Mouse (Mus musculus) cerebellum, postnatal 4 days (tissue): Measurements from ENCODE around the gene Col23a1.

ENCODE experiments used
- DNase-seq, 2 experiments: peaks; one replicate each; pipeline ENCODE4 v3.0.0; 2022; ENCODE audit warnings: low spot score in 2 of 2, mixed read lengths in 1 of 2

The Col23a1 gene

DNA sequence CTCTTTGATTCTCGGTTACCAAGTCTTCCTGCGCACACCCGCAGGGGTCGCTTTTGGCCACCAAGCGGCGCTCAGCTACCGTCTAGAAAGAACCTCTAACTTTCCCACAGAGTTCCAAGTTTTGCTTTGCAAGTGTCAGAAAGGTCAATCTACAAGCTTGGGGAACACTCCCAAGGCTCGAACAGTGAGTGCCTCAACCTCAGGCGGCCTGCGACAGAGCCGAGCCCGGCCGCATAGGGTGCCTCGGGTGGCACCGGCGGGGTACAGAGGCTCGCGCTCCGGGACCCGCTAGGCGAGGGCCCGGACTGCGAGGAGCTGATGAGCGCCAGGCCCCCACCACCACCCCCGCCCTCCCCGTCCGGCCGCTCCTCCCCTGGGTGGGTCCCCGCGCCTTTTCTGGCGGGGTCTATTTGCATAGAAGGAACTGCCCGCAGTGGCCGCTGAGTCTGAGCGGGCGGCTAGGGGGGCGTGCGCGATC lies at the start of gene Col23a1:
Gene Col23a1 (plus strand): TSS at position 357 of the 478 bp plus-strand sequence.
- DNase-seq = peak; percentile 64 to 73

DNA sequence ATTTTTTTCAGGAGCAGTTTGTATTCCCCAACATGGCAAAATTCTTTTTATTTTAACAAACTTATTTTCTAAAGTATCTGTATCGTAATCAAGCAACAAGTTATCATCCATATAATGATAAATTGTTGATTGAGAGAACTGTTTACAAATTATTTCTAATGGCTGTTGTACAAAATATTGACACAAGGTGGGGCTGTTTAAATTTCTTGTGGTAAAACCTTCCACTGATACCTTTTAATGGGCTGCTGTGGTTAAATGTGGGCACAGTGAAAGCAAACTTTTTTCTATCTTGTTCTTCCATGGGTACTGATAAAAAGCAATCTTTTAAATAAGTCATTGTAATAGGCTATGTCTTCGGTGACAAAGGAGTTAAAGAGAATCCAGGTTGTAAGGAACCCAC lies 46.8 kb upstream of the Col23a1 start:
- DNase-seq = no peak

DNA sequence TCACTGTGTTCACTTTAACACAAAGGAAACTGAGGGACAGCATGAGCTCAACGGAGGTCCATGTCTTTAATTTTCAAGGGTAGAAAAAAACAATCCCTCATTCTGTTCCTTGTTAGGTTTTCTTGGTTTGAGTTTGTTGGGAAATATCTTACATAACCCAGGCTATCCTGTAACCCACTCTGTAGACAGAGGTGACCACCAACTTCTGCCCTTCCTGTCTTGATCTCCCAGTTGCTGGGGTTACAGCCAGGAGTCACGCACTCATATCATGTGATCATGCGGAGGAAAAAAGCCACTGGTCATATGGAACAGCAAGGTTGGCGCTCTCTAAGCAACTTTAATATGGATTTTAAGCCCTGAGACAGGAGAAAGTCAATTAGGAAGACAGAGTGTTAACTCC lies 32.7 kb upstream of the Col23a1 start:
- no peak for DNase-seq

DNA sequence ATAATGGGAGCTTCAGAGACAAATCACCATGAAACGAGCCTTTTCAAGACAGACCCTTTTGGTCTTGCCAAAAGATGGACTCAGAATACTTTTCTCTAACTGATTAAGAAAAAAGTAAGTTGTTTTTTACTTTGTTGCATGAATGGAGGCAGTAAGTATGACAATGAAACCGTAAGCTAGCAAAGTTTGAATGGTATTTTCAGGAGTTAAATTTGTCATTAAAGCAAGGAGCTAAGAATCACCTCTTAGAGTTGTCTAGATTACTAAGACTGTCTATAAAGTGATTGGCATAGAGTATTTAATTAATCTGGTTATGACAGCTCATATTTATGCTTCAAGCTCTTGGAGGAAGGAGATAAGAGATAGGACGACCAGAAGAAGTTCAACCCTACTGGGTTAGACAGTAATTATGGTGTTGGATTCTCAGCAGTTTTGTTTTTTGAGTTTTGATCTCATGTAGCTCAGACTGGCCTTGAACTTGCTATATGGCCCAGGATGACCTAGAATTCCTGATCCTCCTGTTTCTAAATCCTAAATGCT lies 28.0 kb upstream of the Col23a1 start, which contains the start of gene Clk4:
Gene Clk4 (plus strand): TSS at position 51 of the 540 bp plus-strand sequence.
- DNase-seq = no peak

DNA sequence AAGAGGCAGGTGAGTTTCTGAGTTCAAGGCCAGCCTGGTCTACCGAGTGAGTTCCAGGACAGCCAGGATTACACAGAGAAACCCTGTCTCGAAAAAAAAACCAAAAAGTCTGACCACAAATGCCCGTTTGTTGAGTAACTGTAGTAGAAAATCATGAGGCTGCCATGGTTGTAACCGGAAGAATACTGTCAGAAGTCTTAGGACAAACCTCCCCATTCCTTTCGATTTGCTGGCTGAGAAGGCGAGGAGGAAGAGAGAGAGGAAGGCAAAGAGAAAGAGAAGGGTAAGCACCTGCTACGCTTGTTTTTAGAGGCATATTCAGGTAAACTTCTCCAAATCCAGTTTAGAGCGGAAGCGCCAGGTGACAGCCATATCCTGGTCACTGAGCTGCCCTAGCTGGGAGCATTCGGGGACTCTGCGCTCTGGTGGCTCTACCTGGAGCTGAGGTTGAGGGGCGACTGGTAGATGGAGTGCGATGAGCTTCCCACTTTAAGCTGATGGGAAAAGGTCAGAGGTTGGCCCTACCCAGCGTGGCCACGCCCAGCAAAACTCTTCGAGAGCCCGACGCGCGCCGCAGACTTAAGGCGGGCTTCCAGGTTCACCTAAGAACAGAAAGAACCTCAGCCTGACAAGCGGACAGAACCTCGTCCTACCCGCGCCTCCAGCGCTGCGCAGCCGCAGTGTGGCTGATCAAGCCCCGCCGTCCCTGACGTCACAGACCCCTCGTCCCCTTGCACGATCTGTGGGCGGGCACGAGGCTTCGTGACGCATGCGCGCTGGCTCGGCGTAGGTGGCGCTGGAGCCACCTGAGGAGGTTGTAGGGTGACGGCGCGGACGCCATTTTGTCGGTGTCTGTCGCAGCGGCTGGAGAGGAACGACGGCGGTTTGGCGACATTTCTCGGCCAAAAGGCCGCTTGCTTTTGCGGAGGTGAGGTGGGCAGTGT lies 27.1 kb upstream of the Col23a1 start, which contains the start of gene BC049762:
Gene BC049762 (minus strand): TSS at position 705 of the 944 bp plus-strand sequence.
- DNase-seq = peak; percentile 95 to 97

DNA sequence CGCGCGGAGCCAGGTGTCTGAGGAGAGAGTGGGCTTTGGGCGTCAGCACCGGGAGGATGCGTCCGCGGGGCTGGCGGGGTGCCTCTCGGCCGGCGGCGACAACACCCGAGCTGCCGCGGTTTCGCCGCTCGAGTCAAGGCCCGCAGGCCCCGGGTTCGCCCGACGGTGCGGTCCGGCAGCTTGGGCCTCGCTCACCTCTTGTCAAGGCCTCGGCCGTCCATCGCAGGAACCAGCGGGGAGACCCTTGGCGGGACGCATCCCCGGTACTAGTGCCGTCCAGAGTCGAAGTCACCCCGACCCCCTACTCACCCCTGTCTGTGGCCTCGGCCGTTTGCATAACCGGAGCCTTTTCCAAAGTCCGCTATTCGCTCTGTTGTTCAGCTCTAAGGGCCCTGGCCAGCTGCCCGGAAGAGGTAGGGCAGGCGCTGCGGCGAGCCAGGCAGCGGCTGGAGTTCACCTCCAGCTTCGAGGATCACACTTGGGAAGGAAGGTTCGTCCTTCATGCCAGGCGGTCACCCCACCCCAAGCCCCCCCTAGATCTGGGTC lies 26.4 kb upstream of the Col23a1 start:
- DNase-seq = peak in 1 of 2 experiments; percentile 31

DNA sequence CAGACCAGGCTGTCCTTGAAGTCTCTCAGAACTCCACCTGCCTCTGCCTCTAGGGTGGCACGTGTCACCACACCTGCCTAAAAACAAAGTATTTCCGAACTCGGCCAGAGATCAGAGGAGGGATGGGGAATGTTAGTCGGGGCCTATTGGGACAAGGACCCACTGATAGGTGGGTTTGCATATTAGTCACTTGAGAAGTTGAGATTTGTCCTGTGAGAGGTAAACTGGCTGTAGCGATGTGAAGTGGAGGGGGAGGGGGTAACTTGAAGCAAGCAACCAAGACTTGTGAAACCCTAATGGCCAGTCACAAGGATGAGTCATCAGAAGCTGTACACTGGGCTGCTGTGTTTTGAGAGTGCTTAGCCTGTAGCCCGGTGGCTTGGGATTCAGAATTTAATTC lies 25.4 kb upstream of the Col23a1 start:
- DNase-seq = no peak

DNA sequence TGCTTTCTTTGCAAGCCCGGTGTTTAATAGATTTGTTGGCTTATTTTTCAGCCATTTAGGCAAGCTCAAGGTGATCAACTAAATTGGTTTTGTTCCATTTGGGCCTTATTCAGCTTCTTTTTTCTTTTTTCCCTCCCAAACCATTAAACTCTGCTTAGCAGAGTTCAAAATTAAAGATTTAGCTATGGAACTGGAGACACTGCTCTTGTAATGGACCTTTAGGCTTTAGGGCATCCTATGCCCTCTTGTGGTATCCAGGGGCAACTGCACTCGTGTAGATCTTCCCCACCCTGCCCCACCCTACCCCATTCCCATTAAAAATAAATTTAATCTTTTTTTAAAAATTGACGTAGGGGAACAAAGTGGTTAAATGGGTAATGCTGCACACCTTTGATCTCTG lies 24.4 kb upstream of the Col23a1 start:
- no peak for DNase-seq

DNA sequence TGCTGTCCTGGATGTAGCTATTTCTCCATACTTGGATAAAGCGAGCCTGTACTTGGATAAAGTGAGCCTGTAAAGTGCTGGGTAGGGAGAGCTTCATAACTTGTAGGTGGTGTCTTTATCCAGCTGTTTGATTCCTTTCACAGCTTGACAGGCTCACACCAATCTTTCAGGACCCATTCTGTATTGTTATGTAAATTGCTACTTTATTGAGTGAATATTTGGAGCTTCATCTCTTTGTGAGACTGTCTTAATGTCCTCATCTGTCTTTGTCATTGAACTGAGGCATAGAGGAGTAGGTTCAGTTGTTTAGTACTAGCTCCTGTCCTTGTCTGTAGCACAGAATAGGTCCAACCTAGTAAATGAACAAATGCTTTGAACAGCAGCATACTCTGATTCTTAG lies 15.3 kb upstream of the Col23a1 start:
- no peak for DNase-seq

DNA sequence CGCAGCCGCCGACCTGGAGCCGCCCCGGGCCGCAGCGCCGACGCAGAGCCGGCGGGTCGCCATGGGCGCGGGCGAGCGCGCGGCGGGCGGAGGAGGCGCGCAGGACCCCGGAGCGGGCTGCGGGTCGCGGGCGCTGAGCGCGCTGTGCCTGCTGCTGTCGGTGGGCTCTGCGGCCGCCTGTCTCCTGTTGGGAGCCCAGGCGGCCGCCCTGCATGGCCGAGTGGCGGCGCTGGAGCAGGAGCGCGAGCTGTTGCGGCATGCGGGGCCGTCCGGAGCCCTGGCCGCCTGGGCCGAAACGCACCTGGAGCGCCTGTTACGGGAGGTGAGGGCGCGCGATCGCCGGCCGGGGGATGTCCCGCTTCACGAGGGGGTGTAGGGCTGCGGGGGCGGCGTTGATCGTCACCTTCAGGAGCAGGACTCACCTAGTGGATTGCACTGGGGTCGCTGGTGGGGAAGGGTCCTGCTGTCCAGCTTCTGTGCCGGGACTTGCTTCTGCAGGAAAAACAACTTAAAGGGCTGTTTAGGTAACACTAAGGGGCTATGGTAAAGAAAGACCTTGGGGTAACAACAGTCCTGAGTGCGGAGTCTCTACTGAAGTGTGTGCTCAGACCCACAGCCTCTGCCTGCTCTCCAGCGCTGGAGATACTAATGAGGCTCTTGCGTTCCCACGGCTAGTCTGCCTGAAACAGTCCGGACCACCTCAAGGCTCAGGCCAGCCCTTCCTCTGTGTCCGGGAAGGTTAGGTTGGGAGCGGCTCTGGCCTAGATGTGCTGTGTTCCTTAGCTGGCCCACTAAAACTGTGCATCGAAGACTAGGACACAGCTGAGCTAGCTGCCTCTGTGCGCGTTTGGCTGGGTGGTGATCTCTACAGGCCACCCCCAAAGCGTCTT lies 591 bp downstream of the Col23a1 start:
- DNase-seq = peak in 1 of 2 experiments; percentile 56

DNA sequence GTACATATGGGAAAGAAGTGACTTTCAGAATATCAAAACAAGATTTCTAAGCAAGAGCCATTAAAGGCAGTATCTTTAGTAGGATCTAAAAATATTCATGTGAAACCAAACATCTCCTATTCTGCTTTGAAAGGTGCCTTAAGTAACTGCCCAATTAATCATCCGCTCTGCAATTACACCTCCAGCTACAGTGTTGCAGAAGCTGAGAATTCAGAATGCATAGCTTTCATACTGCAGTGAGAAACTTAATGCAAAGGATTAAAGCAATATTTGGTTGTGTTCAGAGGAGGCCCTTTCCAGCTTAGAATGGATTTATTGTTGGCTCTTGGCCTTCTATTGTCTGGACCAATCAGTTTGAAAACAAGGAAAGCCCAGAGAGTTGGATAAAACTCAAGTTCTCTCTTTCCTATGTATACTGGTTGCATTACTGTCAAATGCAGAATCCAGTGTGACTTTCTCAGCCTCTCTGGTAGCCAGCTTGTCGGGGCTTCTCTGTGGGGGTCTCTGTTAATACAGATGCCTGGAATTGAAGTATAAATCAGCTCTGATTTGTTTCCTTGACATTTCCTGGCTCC lies 4.3 kb downstream of the Col23a1 start:
- DNase-seq = no peak

DNA sequence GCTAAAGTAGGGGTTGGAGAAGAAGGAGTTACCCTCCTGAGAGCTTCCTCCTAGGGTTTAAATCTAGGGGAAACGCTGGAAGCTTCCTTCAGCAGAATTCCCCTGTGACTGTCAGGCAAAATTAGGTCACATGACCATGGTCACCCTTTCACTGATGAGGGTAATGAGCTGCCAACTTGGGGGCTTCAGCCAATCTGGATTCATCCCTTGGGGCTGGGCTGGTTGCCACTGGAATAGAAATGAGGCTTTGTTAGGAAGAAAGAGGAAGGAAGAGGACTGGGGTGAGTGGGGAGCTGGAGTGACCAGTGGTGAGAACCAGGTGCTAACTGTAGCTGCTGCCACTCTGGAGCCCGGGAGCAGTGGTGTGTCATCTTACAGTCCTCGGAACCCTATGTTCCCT lies 6.0 kb downstream of the Col23a1 start:
- no peak for DNase-seq

DNA sequence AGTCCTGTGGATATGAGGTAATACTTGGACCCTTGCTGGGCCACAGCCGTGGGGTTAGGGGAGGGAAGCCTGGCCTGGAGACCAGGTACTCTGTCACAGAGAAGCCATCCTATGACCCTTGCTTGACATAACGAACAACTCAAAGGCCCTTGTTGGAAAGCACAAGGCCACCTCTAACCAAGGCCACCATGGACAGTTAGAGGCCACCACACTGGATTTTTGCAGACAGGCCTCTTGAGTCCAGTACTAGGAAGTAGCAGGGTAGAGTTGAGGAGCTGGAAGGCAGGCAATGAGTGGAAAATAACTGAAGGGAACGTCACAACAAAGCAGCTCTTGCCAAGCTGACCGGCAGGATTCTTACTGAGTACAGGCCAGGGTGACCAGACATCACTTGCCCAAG lies 9.0 kb downstream of the Col23a1 start:
- DNase-seq = no peak

DNA sequence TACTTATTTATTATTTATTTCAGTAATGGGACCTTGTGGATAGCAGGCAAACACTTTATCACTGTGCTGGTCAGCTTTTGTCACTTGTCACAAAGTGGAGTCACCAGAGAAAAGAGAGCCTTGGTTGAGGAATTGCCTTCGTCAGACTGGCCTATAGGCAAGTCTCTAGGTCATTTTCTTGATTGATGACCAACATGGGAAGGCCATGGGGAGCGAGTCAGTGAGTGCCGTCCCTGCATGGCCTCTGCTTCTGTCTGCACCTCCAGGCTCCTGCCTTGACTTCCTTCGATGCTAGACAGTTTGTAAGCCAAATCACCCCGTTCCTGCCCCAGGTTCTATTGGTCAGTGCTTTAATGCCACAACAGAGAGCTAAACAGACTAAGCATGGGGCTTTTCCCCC lies 12.7 kb downstream of the Col23a1 start:
- DNase-seq = no peak

DNA sequence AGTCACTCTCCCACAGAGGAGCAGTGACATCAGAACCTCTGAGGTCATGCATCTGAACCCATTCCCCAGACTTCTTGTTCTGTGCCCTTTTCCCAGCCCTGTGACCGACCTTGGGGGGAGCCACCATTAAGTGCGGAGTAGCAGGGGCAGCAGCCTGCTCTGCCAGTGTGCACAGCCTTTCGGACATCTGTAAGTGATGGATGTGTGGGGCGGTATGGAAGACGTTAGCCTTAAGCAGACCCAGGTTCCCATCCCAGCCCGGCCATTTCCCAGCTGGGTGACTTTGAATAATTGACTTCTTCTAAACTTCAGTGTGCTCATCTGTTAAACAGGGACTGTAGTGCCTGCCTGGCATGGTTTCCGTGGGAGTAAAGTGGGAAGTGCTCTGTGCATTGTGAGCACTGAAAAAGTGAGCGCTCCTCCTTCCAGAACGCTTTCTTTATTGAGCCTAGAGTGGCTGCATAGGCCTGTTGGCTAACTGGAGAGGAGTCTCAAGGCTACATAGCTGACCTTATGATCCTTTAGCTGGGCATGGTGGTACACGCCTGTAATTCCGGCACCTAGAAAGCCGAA lies 14.3 kb downstream of the Col23a1 start:
- DNase-seq = no peak

DNA sequence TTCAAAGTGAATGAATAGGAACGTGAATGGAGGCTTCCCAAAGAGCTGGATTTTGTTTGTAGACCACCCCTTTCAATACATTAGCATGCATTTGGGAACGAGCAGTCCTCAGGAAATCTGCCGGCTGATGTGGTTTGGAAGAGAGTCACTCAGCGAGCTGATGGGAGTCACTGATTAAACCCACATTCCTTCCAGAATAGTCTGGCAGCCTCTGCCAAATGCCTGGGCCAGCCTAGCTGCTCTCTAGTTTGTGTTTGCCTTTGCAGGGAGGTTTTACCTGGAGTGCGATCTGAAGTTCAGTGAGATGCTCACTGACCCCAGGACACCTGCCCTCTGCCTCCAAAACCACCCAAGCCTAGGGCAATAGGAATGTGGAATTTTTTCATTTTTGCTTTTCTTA lies 18.6 kb downstream of the Col23a1 start:
- no peak for DNase-seq

DNA sequence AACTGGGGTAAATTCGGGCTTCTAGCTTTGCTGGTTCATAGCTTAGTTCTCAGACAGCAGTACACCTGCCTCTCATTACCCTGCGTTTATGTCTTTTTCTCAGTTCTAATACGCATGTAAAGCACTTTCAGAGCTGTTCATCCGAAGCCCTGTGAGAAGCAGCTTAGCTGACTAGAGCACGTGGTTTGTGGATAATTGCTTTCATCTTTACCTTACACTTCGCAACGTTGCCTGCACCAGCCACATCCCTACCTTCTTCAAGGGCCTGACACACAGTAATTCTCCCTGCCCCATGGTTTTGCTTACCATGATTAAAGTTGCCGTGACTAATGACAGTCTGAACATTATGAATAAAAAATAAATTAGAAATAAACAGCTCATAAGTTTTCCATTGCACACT lies 22.1 kb downstream of the Col23a1 start:
- no peak for DNase-seq

DNA sequence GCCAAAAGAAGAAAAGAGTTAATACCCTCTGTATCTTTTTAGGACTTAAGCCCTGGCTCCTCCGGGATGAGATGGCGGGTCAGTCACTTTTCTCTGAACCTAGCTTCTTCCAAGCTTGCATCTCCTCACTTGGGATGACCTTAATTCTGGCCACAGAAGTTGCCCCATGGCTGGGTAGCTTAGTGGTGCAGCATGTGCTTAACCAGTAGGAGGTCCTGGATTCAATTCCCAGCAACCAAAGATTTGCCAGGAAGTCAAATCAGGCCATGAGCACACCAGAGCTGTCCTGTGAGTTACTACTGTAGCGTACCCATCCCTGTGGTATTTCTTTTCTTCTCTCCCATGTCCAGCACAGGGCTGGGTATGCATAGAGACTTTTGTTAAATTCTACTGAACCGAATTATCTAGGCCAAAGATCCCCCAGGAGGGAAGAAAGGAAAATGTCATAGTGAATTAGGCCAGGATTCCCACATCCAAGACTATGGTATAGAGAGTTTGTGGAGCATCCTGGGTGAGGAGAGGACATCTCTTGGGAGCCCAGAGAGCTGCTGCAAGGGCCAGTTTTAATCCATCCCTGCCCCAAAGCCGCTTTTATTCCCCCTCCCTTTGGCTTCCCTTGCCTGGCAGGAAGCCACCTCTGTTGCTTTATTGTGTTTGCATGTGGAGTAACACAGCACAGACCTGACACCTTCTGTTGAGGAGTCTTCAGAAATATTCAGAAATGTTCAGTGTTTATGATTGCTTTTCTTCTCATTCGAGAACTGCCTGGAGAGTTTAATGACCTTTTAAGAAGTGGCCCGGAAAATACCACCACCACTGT lies 26.5 kb downstream of the Col23a1 start:
- no peak for DNase-seq

DNA sequence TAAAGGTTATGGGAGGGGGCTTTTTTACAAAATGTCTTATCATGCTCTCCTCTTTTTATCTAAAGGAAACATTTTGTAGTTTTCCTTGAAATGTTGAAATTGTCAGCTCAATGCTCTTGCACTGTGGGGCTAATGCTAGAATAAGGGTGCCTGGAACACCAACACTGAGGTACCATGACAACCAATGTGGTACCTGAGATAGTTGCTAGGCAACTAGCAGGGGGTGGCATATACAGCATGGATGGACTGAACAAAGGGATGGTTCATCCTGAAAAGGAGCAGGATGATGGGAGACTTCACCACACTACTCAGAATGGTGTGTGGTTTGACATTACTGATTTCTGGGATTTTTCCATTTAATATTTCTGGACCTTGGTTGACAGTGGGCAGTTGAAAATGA lies 30.9 kb downstream of the Col23a1 start:
- no peak for DNase-seq

DNA sequence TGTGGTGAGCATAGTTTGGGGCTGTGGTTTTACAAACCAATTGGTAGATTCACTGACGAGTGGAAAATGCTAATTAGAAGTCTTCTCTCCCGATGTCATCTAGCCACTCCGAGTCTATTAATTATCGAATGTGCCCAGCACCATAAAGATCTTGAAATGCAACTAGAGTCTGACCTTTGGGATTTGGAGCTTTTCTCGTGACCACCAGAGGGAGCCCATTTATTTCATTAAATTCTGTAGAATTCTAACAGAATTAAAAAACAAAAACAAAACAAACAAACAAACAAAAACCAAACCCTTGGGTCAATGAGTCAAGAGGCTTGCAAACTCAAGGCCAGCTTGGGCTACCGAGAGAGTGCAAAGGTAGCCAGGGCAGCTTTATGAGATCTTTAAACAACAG lies 37.2 kb downstream of the Col23a1 start:
- DNase-seq = no peak
